Mouse (Mus musculus): ENCODE data around the gene Clasp1.

DNA sequence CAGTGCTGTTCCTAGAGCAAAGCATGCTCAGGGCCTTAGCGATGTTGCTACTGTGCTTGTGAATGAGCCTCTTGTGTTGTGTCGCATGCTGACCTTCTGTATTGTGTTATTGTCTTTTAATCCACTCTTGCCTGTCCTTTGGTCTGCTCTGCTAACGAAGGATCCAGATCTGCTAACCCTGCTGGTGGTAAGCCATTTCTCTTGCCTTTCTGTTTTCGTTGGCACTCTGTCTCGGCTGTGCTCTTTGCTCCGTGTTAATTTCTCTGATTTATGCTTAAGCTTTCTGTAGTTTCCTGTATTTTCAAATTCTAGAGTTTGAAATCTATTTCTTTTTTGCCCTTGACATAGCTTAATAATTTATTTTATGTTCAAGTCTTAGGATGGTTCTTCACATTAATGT lies 134.3 kb downstream of the Clasp1 start:
- TF ChIP-seq CHD2 (IDR thresholded peaks at IDR 0.05; ENCODE audit: low read length) (no peak), CTCF (conservative IDR thresholded peaks at IDR 0.05 in 1 of 2, IDR thresholded peaks at IDR 0.05 in 1 of 2; ENCODE audit: low read depth in 2 of 2, low read length in 2 of 2) (no peak), MXI1 (IDR thresholded peaks at IDR 0.05; ENCODE audit: low read depth, low read length) (no peak), MAX (IDR thresholded peaks at IDR 0.05; ENCODE audit: low read length) (no peak), JUND (conservative IDR thresholded peaks at IDR 0.05; ENCODE audit: low read depth, low read length) (no peak)
